Mouse (Mus musculus) heart, embryonic 13.5 days (tissue): ENCODE results near the gene Slc16a10. TPM values are rescaled to one million over a fixed set of nuclear protein-coding genes. Genes with fewer than 3 reads are reported as not detected.

Source experiments
- ATAC-seq: fragments of 200-750 bp; cut with Nextera tagmentation; 2 replicates; pipeline ENCODE4 v1.8.0; 2017; ENCODE audit warnings: moderate TSS enrichment; ENCODE audit not compliant: insufficient number of reproducible peaks, low FRiP score, low TSS enrichment; ENCODE audit errors: extremely low read depth
- H3K27ac ChIP-seq: fragments of 300-500 bp; sonication (generic); replicated peaks from 2 replicates; pipeline ENCODE4 v1.5.1; 2015; ENCODE audit warnings: moderate library complexity, mild to moderate bottlenecking, inconsistent platforms
- H3K27me3 ChIP-seq: fragments of 300-500 bp; sonication (generic); replicated peaks from 2 replicates; pipeline ENCODE4 v1.6.1; 2015; ENCODE audit warnings: mild to moderate bottlenecking, inconsistent platforms
- H3K36me3 ChIP-seq: fragments of 300-500 bp; sonication (generic); 2 replicates; pipeline ENCODE4 v1.6.1; 2015; ENCODE audit warnings: mild to moderate bottlenecking, inconsistent platforms
- H3K4me1 ChIP-seq: fragments of 300-500 bp; sonication (generic); 2 replicates; pipeline ENCODE4 v1.6.1; 2015; ENCODE audit warnings: inconsistent platforms
- H3K4me2 ChIP-seq: fragments of 300-500 bp; sonication (generic); 2 replicates; pipeline ENCODE4 v1.6.1; 2015; ENCODE audit warnings: inconsistent platforms, mild to moderate bottlenecking, moderate library complexity
- H3K4me3 ChIP-seq: fragments of 300-500 bp; sonication (generic); 2 replicates; pipeline ENCODE4 v1.5.1; 2015; ENCODE audit warnings: moderate library complexity, mild to moderate bottlenecking, inconsistent platforms
- H3K9ac ChIP-seq: fragments of 300-500 bp; sonication (generic); 2 replicates; pipeline ENCODE4 v1.6.1; 2015; ENCODE audit warnings: inconsistent platforms, mild to moderate bottlenecking, moderate library complexity
- H3K9me3 ChIP-seq: fragments of 300-500 bp; sonication (generic); 2 replicates; pipeline ENCODE4 v1.6.1; 2016; ENCODE audit warnings: inconsistent platforms
- WGBS: fragments of 180-500 bp; shearing (Covaris S2); methylation state at CpG from one replicate; pipeline ENCODE4 v1.1.7; 2015; ENCODE audit warnings: mixed read lengths; 5-methylcytosine and 5-hydroxymethylcytosine counted together
- polyA plus RNA-seq: library from polyadenylated mRNA; unstranded; fragments of >200 nt; fragmentation: Nextera tagmentation; extraction: Ambion mirVana; gene quantifications from 2 replicates; pipeline ENCODE4 v1.2.1, GENCODE M21; 2015

Slc16a10 gene
- polyA plus RNA-seq, 1 experiment from 2014 or later: 14.9 TPM

DNA sequence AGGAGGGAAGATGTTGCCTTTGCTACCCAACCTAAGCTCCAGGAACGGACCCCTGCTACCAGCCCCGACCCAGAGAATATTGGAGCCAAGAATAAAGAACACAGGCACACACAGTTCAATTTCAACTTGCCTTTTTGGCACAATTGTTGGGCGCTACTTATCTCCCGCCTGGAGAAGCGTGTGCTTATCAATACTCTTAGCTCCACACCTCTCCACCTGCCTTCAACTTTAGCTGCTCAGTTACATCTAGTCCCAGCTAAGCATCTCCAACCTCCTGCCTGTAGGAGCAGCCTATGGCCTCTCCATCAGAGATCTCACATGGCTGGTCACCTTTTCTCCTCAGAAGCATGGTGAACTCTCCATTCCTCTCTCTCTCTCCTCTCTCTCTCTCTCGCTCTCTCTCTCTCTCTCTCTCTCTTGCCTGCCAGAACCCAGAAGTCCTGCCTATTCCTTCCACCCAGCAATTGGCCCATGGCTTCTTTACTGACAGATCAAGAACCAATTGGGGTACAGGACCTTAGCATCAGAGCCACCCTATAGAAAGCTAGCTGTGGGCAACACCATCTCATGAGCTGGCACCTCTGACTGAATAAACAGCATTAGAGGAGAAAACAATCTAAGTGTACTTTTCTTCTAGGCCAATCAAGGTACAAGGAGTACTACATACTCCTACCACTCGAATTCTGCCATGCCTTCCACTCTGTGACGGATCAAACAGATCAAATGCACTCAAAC is 5.4 kb upstream of the Slc16a10 start:
- 78% methylated on average over 8 of the region's 8 CpGs for WGBS
- no peak overlapping the region for H3K9ac ChIP-seq
- no peaks in the 10 kb centered on the region for H3K9me3 ChIP-seq
- H3K4me3 ChIP-seq: no peak overlapping the region
- H3K4me2 ChIP-seq: no peak overlapping the region
- H3K27me3 ChIP-seq: no peaks in the 10 kb centered on the region
- H3K36me3 ChIP-seq: no peaks in the 10 kb centered on the region
- no peak for ATAC-seq
- H3K27ac ChIP-seq: no peak overlapping the region
- H3K4me1 ChIP-seq: peaks cover 16% of the 10 kb centered on the region

DNA sequence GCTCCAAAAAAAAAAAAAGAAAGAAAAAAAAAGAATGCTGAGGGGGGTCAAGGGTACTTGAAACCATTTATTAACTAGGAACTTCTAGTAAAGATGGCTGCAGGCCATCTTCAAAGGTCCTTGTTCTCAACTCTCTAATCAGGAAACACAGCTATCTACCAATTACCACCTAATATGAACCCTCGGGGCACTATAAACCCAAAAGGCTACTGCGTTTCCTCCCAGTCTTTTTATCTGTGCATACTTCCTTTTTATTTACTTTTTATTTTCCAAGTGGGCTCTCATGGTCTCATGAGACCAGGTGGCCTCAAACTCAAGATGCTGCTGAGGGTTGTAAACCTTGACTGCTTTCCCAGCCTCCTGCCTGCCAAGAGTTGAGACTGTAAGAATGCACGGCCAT is 4.4 kb upstream of the Slc16a10 start:
- WGBS: 63% methylated on average over 3 of the region's 3 CpGs
- Histone ChIP-seq H3K27me3 (no peaks in the 10 kb centered on the region), H3K4me3 (no peak overlapping the region), H3K36me3 (no peaks in the 10 kb centered on the region), H3K4me2 (no peak overlapping the region), H3K4me1 (peaks cover 7% of the 10 kb centered on the region), H3K9me3 (no peaks in the 10 kb centered on the region), H3K9ac (no peak overlapping the region), H3K27ac (no peak overlapping the region)
- no peak for ATAC-seq

DNA sequence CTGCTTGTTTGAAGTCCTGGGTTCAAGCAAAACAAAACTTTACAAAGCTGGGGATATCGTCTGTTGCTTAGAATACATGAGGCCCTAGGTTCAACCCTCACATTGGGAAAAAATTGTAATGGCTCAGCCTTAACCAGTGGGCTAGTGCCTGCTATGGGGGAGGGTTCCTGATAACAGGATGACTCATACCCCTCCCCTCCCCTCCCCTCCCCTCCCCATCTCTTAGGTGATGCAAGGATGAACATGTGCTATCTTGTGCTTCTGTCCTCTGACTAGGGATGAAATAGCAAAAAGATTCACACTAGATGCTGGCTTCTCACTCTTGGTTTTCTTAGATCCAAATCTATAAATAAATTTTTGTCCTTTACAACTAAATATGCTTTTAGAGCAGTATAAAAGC is 2.8 kb upstream of the Slc16a10 start:
- no peak for ATAC-seq
- Histone ChIP-seq H3K36me3 (no peaks in the 10 kb centered on the region), H3K4me2 (no peak overlapping the region), H3K4me3 (no peak overlapping the region), H3K9ac (no peak overlapping the region), H3K4me1 (peaks cover 15% of the 10 kb centered on the region), H3K9me3 (no peaks in the 10 kb centered on the region), H3K27me3 (no peaks in the 10 kb centered on the region), H3K27ac (no peak overlapping the region)
- WGBS: 80% methylated on average over 1 of the region's 1 CpGs

DNA sequence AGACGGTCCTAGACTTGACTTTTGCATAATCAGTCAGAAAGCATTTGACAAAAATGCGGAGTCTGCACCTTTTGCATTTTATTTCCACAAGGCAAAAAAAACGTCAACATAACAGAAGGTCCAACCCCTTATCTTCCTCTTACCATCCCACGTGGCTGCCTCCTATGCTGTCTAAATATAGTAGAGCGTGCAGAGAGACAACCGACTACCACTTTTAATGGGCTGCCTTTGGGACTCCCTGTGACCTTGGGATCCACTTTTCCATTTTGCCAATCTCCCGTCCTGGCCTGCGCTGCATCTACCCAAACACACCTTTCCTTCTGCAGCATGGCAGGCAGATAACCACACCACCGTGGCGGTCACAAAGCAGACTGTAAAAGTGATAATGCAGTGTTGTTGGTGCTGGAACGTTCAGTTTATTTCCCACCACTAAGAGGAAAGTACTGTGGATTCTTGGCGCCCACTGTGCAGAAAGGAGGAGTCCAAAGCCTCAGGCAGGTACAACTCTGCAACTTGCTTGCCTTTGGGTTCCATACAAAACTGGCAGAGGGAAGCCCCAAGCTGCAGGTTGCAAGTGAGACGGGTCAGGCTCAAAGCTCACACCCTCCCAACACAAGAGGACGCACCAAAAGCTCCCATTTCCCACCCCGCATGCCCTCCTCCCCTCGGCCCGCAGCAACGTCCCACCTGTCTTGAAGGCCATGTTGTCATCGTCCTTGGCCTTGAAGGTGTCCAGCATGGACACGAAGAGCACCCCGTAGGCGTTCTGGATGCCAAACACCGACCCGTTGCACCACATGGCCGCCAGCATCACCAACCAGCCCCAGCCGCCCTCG is 824 bp downstream of the Slc16a10 start:
- Histone ChIP-seq H3K4me2 (peak overlapping the region; percentile 89), H3K9ac (peak overlapping the region; percentile 90), H3K9me3 (no peaks in the 10 kb centered on the region), H3K27me3 (no peaks in the 10 kb centered on the region), H3K36me3 (no peaks in the 10 kb centered on the region), H3K4me3 (peak overlapping the region; percentile 86), H3K4me1 (peaks cover 46% of the 10 kb centered on the region), H3K27ac (peak overlapping the region; percentile 83)
- WGBS: 5% methylated on average over 27 of the region's 27 CpGs
- no peak for ATAC-seq

DNA sequence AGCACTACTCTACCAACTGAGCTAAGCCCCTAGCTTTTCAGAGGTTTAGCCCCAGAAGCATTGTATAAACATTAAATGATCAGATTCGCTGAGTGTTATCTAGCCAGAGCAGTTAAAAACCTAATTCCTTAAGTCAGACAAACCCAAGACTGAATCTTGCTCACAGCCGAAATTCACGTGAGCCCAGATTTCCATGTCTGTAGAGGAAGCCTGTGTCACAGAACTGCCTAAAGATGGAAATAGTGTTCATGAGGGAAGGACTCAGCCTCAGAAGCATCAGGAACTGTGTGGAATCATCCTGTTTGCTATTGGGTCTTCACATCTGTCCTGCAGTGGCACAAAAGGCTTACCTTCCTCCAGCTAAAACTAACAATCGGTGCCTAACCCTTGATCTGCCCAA is 2.4 kb downstream of the Slc16a10 start:
- 77% methylated on average over 4 of the region's 4 CpGs for WGBS
- peak overlapping the region; percentile 86 for H3K4me3 ChIP-seq
- H3K36me3 ChIP-seq: no peaks in the 10 kb centered on the region
- no peak overlapping the region for H3K27ac ChIP-seq
- no peak for ATAC-seq
- no peaks in the 10 kb centered on the region for H3K9me3 ChIP-seq
- peak overlapping the region; percentile 89 for H3K4me2 ChIP-seq
- peaks cover 60% of the 10 kb centered on the region for H3K4me1 ChIP-seq
- no peaks in the 10 kb centered on the region for H3K27me3 ChIP-seq
- H3K9ac ChIP-seq: 0 out of 2 replicates have a peak overlapping the region, but pooled peaks have one; percentile 10

DNA sequence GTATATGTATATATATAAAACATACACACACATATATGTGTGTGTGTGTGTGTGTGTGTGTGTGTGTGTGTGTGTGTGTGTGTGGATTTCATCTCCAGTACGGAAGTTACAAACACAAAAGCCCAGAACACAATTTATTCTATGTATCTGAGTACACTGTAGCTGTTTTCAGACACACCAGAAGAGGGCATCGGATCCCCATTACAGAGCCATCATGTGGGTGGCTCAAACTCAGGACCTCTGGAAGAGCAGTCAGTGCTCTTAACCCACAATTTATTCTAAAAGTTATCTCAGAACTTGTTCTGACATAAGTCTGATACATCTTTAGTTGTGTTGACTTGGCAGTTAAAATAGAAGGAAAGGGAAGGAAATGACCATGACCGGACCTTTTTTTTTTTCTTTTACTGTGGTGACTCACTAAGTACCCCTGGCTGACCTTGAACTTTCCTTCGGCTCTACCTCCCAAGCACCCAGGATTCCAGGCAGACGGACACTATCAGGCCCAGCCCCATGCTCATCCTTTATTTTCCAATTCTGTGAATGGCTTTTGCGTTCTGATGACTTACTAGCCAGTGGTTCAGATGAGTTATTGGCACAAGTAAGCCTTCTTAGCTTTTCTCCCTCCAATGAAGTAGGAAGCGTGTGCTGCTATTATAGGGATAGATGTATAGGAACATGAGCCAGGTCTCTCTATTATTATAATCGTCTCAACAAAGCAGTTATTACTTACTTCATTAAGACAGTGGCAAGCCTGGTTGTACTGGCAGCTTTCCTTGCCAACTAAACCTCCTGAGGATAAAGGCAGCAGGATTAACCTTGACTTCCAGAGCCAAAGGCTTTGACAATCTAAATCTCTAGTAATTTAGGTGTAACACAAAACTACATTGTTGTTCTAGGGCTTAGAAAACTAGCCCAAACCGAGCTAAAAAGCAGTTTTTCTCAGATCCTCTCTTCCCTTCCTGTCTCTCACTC is 6.0 kb downstream of the Slc16a10 start:
- H3K4me1 ChIP-seq: peaks cover 81% of the 10 kb centered on the region
- ATAC-seq: no peak
- WGBS: 73% methylated on average over 9 of the region's 9 CpGs
- no peak overlapping the region for H3K27ac ChIP-seq
- H3K4me2 ChIP-seq: no peak overlapping the region
- H3K4me3 ChIP-seq: no peak overlapping the region
- no peak overlapping the region for H3K9ac ChIP-seq
- H3K27me3 ChIP-seq: no peaks in the 10 kb centered on the region
- no peaks in the 10 kb centered on the region for H3K9me3 ChIP-seq
- no peaks in the 10 kb centered on the region for H3K36me3 ChIP-seq

DNA sequence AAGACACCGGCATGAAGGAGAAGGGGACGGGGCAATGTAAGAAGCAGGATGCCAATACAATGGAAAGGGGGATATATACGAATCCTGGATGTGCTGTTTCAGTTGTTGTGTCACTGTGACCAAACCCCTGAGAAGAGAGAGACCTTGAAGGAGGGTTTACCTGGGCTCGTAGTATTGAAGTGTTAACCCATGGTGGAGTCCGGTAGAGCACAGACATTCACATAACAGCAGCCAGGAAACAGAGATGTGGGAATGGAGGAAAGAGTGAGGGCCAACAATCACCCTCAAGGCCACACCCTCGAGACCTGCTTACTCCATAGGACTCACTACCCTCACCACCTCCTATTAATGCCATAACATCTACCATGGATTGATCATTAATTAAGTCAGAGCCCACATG is 7.2 kb downstream of the Slc16a10 start:
- no peak overlapping the region for H3K9ac ChIP-seq
- 83% methylated on average over 6 of the region's 6 CpGs for WGBS

DNA sequence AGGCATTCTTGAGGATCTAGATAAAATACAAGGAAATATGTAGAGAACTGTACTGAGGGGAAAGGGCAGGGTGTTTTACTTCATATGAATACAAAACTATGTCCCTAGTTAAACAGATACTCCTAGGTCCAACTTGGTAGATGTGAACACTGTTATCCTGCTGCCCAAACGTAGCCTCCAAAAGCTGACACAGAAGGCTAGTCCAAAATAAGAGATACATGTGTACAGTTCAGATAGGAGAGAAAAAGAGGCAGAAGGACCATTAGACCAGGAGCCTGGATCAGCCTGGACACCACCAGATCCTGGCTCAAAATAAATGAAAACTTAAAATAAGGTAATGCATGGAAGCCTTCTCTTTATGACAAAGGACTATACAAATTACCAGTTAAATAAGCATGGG is 8.4 kb downstream of the Slc16a10 start:
- peaks cover 75% of the 10 kb centered on the region for H3K4me1 ChIP-seq
- no peaks in the 10 kb centered on the region for H3K27me3 ChIP-seq
- no peak overlapping the region for H3K9ac ChIP-seq
- no peak overlapping the region for H3K27ac ChIP-seq
- H3K36me3 ChIP-seq: no peaks in the 10 kb centered on the region
- 69% methylated on average over 1 of the region's 1 CpGs for WGBS
- no peak overlapping the region for H3K4me3 ChIP-seq
- no peaks in the 10 kb centered on the region for H3K9me3 ChIP-seq
- ATAC-seq: no peak
- peak overlapping the region; percentile 48 for H3K4me2 ChIP-seq

More for the DNA sequence above, 7.2 kb downstream of the Slc16a10 start:
- ATAC-seq: no peak
- no peaks in the 10 kb centered on the region for H3K27me3 ChIP-seq
- no peak overlapping the region; the same call in 1 of the 2 replicates for H3K4me2 ChIP-seq
- H3K9me3 ChIP-seq: no peaks in the 10 kb centered on the region
- no peak overlapping the region for H3K27ac ChIP-seq
- no peak overlapping the region for H3K4me3 ChIP-seq
- H3K36me3 ChIP-seq: no peaks in the 10 kb centered on the region
- H3K4me1 ChIP-seq: peaks cover 75% of the 10 kb centered on the region

DNA sequence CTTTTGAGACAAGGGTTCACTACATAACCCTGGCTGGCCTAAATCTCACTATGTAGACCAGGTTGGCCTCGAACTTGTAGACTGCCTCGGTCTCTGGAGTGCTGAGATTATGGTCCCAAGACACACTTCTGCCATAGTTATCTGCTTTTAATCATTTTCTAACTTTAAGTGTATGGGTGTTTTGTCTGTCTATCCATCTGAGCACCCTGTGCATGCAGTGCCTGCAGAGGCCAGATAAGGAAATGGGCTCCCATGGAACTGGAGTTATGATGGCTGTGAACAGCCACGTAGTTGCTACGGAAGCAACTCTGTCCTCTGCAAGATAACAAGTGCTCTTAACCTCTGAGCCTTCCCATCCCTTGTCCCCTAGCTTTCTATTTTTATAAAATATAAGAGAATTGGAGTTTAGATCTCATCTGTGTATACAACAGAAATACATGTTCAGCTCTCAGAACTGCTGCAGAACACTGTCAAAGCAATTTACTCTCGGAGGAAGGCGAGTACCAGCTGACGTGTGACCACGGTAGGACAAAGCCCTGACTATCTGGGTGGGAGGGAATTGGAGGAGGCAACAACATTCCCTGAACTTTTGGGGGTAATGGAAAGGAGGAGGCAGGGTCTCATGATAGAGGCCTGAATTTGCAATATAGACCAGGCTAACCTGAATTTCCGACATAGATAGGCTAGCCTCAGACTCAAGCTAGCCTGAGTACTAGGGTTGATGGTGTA is 10.2 kb downstream of the Slc16a10 start:
- H3K9me3 ChIP-seq: no peaks in the 10 kb centered on the region
- H3K36me3 ChIP-seq: no peaks in the 10 kb centered on the region
- peak overlapping the region; percentile 65; the same call in 1 of the 2 replicates for H3K27ac ChIP-seq
- peaks cover 60% of the 10 kb centered on the region for H3K4me1 ChIP-seq
- H3K4me3 ChIP-seq: no peak overlapping the region
- 53% methylated on average over 9 of the region's 9 CpGs for WGBS
- H3K27me3 ChIP-seq: no peaks in the 10 kb centered on the region
- H3K4me2 ChIP-seq: peak overlapping the region; percentile 42
- ATAC-seq: peak; percentile 74; the same call in 1 of the 2 replicates
- H3K9ac ChIP-seq: no peak overlapping the region

DNA sequence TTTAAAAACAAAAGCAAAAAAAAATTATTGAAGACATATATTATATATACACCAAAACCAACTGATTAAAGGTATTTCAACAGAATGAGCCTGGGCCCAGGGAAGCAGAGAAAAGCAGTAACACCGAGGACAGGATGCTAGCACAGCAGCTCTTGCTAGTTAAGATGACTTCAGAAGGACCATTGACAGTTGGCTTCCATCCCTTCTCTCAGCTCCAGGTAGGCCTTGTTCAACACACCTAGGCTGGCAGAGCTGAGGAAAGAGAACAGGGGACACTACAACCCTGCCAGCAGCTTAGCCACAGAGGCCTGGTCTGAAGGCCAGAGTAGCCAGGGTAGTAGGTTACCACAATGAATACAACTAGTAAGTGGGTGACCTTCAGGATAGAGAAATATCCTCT is 11.9 kb downstream of the Slc16a10 start:
- Histone ChIP-seq H3K9me3 (no peaks in the 10 kb centered on the region), H3K36me3 (no peaks in the 10 kb centered on the region), H3K4me3 (no peak overlapping the region), H3K4me1 (peaks cover 52% of the 10 kb centered on the region), H3K27ac (no peak overlapping the region), H3K4me2 (no peak overlapping the region), H3K9ac (no peak overlapping the region), H3K27me3 (no peaks in the 10 kb centered on the region)
- ATAC-seq: no peak
- WGBS: 73% methylated on average over 1 of the region's 1 CpGs
